Mouse (Mus musculus) CH12.LX (cell line): ENCODE data around the gene Tspan9. TPM values are rescaled to one million over a fixed set of nuclear protein-coding genes. Genes with fewer than 3 reads are reported as not detected.

Experiments
- DNase-seq: peaks from one replicate; pipeline ENCODE4 v3.0.0-alpha.2; 2013; ENCODE audit errors: extremely low read depth
- H3K27ac ChIP-seq: 2 replicates; pipeline ENCODE4 v1.5.1; 2012; ENCODE audit warnings: low read depth, mild to moderate bottlenecking, control low read depth, moderate library complexity; ENCODE audit not compliant: insufficient read depth
- H3K27me3 ChIP-seq: replicated peaks from 2 replicates; pipeline ENCODE3; 2012; ENCODE audit warnings: inconsistent platforms
- H3K36me3 ChIP-seq, 2 experiments: replicated peaks in 1 of 2; 2 replicates each; pipeline versions ENCODE3 to v1.6.1; 2012; ENCODE audit warnings: inconsistent platforms in 1 of 2, low read length in 1 of 2, mild to moderate bottlenecking in 1 of 2, mixed read lengths in 1 of 2, moderate library complexity in 1 of 2; ENCODE audit not compliant: control insufficient read depth in 1 of 2, insufficient read depth in 1 of 2
- H3K4me1 ChIP-seq, 2 experiments: 2 replicates each; pipeline ENCODE4 v1.6.1; 2012; ENCODE audit warnings: inconsistent platforms in 1 of 2, moderate library complexity in 1 of 2; ENCODE audit not compliant: insufficient read depth in 2 of 2, control insufficient read depth in 1 of 2
- H3K4me2 ChIP-seq: 2 replicates; pipeline ENCODE4 v1.6.1; 2012; ENCODE audit warnings: low read depth, mild to moderate bottlenecking, control low read depth; ENCODE audit not compliant: poor library complexity, insufficient read depth, severe bottlenecking
- H3K4me3 ChIP-seq, 3 experiments: fragments of 150-350 bp in 1 of 3; sonication (generic) in 1 of 3; replicated peaks in 1 of 3; 2 replicates each; pipeline versions ENCODE3 to v1.5.1; 2011 to 2012; ENCODE audit warnings: low read depth in 2 of 3, low read length in 2 of 3, mild to moderate bottlenecking in 2 of 3, moderate library complexity in 2 of 3, control low read depth in 1 of 3, improper control_type of control experiment in 1 of 3, inconsistent platforms in 1 of 3, mixed read lengths in 1 of 3; ENCODE audit not compliant: poor library complexity in 1 of 3
- H3K79me2 ChIP-seq: replicated peaks from 2 replicates; pipeline ENCODE4 v1.6.1; 2012; ENCODE audit warnings: mild to moderate bottlenecking, moderate library complexity; ENCODE audit not compliant: control insufficient read depth, poor library complexity, insufficient read depth, severe bottlenecking; ENCODE audit errors: extremely low read depth
- H3K9ac ChIP-seq: 2 replicates; pipeline ENCODE4 v1.6.1; 2012; ENCODE audit warnings: low read depth, mild to moderate bottlenecking, control low read depth, moderate library complexity; ENCODE audit not compliant: insufficient read depth
- H3K9me3 ChIP-seq: replicated peaks from 2 replicates; pipeline ENCODE3; 2012; ENCODE audit warnings: low read length, inconsistent platforms, mixed read lengths
- CHD1 ChIP-seq: IDR thresholded peaks from 2 replicates; pipeline ENCODE4 v1.6.1; 2012; ENCODE audit warnings: low read depth, low read length, improper control_type of control experiment, inconsistent platforms
- CTCF ChIP-seq, 2 experiments: IDR thresholded peaks in 1 of 2; conservative IDR thresholded peaks in 1 of 2; 2 replicates each; pipeline ENCODE4 v1.5.1; 2011 to 2012; ENCODE audit warnings: low read depth in 2 of 2, low read length in 2 of 2, improper control_type of control experiment in 1 of 2, inconsistent platforms in 1 of 2, mild to moderate bottlenecking in 1 of 2, moderate library complexity in 1 of 2
- EP300 ChIP-seq: IDR thresholded peaks from 2 replicates; pipeline ENCODE4 v1.6.1; 2011; ENCODE audit warnings: low read length, improper control_type of control experiment
- ETS1 ChIP-seq: conservative IDR thresholded peaks from 2 replicates; pipeline ENCODE4 v1.6.1; 2012; ENCODE audit warnings: low read depth, mild to moderate bottlenecking, inconsistent platforms, low read length, improper control_type of control experiment, moderate library complexity
- GABPA ChIP-seq: IDR thresholded peaks from 2 replicates; pipeline ENCODE4 v1.6.1; 2012; ENCODE audit warnings: low read depth, low read length, improper control_type of control experiment, inconsistent platforms; ENCODE audit not compliant: insufficient replicate concordance
- IRF4 ChIP-seq: IDR thresholded peaks from 2 replicates; pipeline ENCODE4 v1.6.1; 2014; ENCODE audit warnings: low read depth, mild to moderate bottlenecking, inconsistent platforms, low read length, improper control_type of control experiment
- KAT2A ChIP-seq: IDR thresholded peaks from 2 replicates; pipeline ENCODE4 v1.6.1; 2012; ENCODE audit warnings: low read length, improper control_type of control experiment, inconsistent platforms; ENCODE audit not compliant: insufficient replicate concordance
- MAX ChIP-seq: IDR thresholded peaks from 2 replicates; pipeline ENCODE4 v1.6.1; 2011; ENCODE audit warnings: low read length, improper control_type of control experiment
- MEF2A ChIP-seq: IDR thresholded peaks from 2 replicates; pipeline ENCODE4 v1.6.1; 2014; ENCODE audit warnings: low read depth, mild to moderate bottlenecking, inconsistent platforms, low read length, improper control_type of control experiment, borderline replicate concordance
- MXI1 ChIP-seq: IDR thresholded peaks from 2 replicates; pipeline ENCODE4 v1.6.1; 2011; ENCODE audit warnings: mild to moderate bottlenecking, low read depth, low read length, improper control_type of control experiment
- MYC ChIP-seq: IDR thresholded peaks from 2 replicates; pipeline ENCODE4 v1.6.1; 2011; ENCODE audit warnings: low read depth, mild to moderate bottlenecking, improper control_type of control experiment, low read length
- NELFE ChIP-seq: IDR thresholded peaks from 2 replicates; pipeline ENCODE4 v1.6.1; 2011; ENCODE audit warnings: low read depth, low read length, improper control_type of control experiment
- NRF1 ChIP-seq: IDR thresholded peaks from 2 replicates; pipeline ENCODE4 v1.6.1; 2014; ENCODE audit warnings: low read depth, mild to moderate bottlenecking, inconsistent platforms, low read length, improper control_type of control experiment, moderate library complexity
- PAX5 ChIP-seq: IDR thresholded peaks from 2 replicates; pipeline ENCODE4 v1.6.1; 2012; ENCODE audit warnings: low read length, inconsistent platforms, mixed read lengths
- POLR2AphosphoS2 ChIP-seq: IDR thresholded peaks from 2 replicates; pipeline ENCODE4 v1.6.1; 2011; ENCODE audit warnings: low read depth, low read length, improper control_type of control experiment
- RAD21 ChIP-seq: IDR thresholded peaks from 2 replicates; pipeline ENCODE4 v1.6.1; 2011; ENCODE audit warnings: low read depth, mild to moderate bottlenecking, low read length, improper control_type of control experiment, moderate library complexity
- SIN3A ChIP-seq: IDR thresholded peaks from 2 replicates; pipeline ENCODE4 v1.6.1; 2012; ENCODE audit warnings: low read length, improper control_type of control experiment, inconsistent platforms
- SMC3 ChIP-seq: IDR thresholded peaks from 2 replicates; pipeline ENCODE4 v1.6.1; 2011; ENCODE audit warnings: low read depth, low read length, improper control_type of control experiment
- UBTF ChIP-seq: IDR thresholded peaks from 2 replicates; pipeline ENCODE4 v1.6.1; 2012; ENCODE audit warnings: low read depth, mild to moderate bottlenecking, inconsistent platforms, low read length, improper control_type of control experiment, moderate library complexity
- USF1 ChIP-seq: IDR thresholded peaks from 2 replicates; pipeline ENCODE4 v1.6.1; 2014; ENCODE audit warnings: low read depth, mild to moderate bottlenecking, inconsistent platforms, low read length, improper control_type of control experiment
- ZC3H11A ChIP-seq: IDR thresholded peaks from 2 replicates; pipeline ENCODE4 v1.6.1; 2012; ENCODE audit warnings: low read depth, mild to moderate bottlenecking, inconsistent platforms, low read length, improper control_type of control experiment
- ZKSCAN1 ChIP-seq: IDR thresholded peaks from 2 replicates; pipeline ENCODE4 v1.6.1; 2012; ENCODE audit warnings: low read depth, inconsistent platforms, low read length, improper control_type of control experiment, borderline replicate concordance
- ZNF384 ChIP-seq: IDR thresholded peaks from 2 replicates; pipeline ENCODE4 v1.6.1; 2012; ENCODE audit warnings: low read depth, low read length, improper control_type of control experiment, inconsistent platforms
- dilution Hi-C: fragments of 300-500 bp; cut with MboI; formaldehyde crosslinking; loops from 2 replicates; pipeline ENCODE4 v1.14.3; 2020; ENCODE audit warnings: low sequenced_read_pairs; ENCODE audit not compliant: extremely low pct_unique_long_range_greater_than_20kb, extremely low pct_ligation_motif_present
- in situ Hi-C: fragments of 300-500 bp; cut with MboI; formaldehyde crosslinking; loops from 3 replicates; pipeline ENCODE4 v1.14.3; 2019; ENCODE audit warnings: low sequenced_read_pairs, low pct_ligation_motif_present, low pct_unique_long_range_greater_than_20kb, mixed read lengths
- polyA plus RNA-seq: library from polyadenylated mRNA; unstranded; fragments of >175 nt; gene quantifications from 2 replicates; pipeline ENCODE4 v1.2.1, GENCODE M21; 2012; ENCODE audit warnings: low read depth; ENCODE audit not compliant: insufficient read length
- total RNA-seq, 2 experiments: library from RNA; depleted of rRNA; stranded (reverse); fragments of 300-350 nt in 1 of 2; fragments of >200 nt in 1 of 2; gene quantifications; 2 replicates each; pipeline ENCODE4 v1.2.3; 2012 to 2014

Gene Tspan9
- total and polyA plus RNA-seq, 3 experiments: 0.40 to 0.98 (median 0.71) TPM

GRCm38 (mm10) chr6:128062784-128063183, 80.6 kb downstream of the Tspan9 start:
- no peak overlapping the region for H3K4me3 ChIP-seq
- no peak for TF ChIP-seq ETS1
- TF ChIP-seq ZKSCAN1: no peak
- TF ChIP-seq UBTF: no peak
- no peak for TF ChIP-seq MYC
- no peak for TF ChIP-seq MXI1
- TF ChIP-seq ZNF384: no peak
- no peak for TF ChIP-seq SMC3
- TF ChIP-seq EP300: no peak
- no peak for TF ChIP-seq MEF2A
- TF ChIP-seq POLR2AphosphoS2: no peak
- H3K9ac ChIP-seq: no peak overlapping the region
- H3K36me3 ChIP-seq: no peaks in the 10 kb centered on the region
- no peaks in the 10 kb centered on the region for H3K9me3 ChIP-seq
- peaks cover 97% of the 10 kb centered on the region for H3K27me3 ChIP-seq
- in situ Hi-C loops: no loop called here
- dilution Hi-C loops: no loop called here
- no peaks in the 10 kb centered on the region; a peak in 1 of 4 replicates for H3K4me1 ChIP-seq
- no peak for DNase-seq
- H3K79me2 ChIP-seq: no peaks in the 10 kb centered on the region
- no peak overlapping the region for H3K4me2 ChIP-seq
- H3K27ac ChIP-seq: no peak overlapping the region

DNA sequence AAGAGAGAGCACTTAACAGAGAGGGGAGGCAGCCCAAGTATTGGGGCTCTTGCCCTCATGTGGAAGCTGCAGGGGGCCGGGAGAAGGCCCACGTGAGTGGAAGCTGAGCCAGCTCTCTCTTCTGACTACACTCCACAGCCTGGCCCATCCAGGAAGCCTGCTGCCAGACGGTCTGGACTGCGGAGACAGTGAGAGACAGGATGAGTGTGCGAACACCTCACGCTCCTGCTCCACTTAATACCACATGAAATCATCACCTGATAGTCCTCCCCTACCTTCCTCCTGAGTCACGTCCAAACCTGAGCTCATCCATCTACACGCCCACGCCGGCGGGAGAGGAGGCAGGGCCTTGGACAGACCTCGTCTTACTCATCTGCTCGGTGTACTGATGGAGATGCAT, 81.2 kb downstream of the Tspan9 start:
- no peaks in the 10 kb centered on the region for H3K36me3 ChIP-seq
- H3K79me2 ChIP-seq: no peaks in the 10 kb centered on the region
- DNase-seq: no peak
- H3K27ac ChIP-seq: no peak overlapping the region
- in situ Hi-C loops: no loop called here
- no peaks in the 10 kb centered on the region; a peak in 1 of 4 replicates for H3K4me1 ChIP-seq
- TF ChIP-seq GABPA: no peak
- TF ChIP-seq MYC: no peak
- TF ChIP-seq CTCF (conservative IDR thresholded peaks at IDR 0.05 in 1 of 2, IDR thresholded peaks at IDR 0.05 in 1 of 2; ENCODE audit: low read depth in 2 of 2, low read length in 2 of 2): no peak
- no peak for TF ChIP-seq MXI1
- no peak for TF ChIP-seq KAT2A
- TF ChIP-seq ETS1: no peak
- no peak for TF ChIP-seq CHD1
- TF ChIP-seq ZC3H11A: no peak
- TF ChIP-seq MAX: no peak
- no peak for TF ChIP-seq RAD21
- TF ChIP-seq NRF1: no peak
- TF ChIP-seq IRF4: no peak
- TF ChIP-seq ZNF384: no peak
- no peak for TF ChIP-seq POLR2AphosphoS2
- TF ChIP-seq NELFE: no peak
- no peak for TF ChIP-seq USF1
- no peak for TF ChIP-seq SMC3
- TF ChIP-seq PAX5: no peak
- no peak for TF ChIP-seq SIN3A
- H3K4me3 ChIP-seq: no peak overlapping the region
- dilution Hi-C loops: no loop called here
- H3K9ac ChIP-seq: no peak overlapping the region
- H3K9me3 ChIP-seq: no peaks in the 10 kb centered on the region
- H3K4me2 ChIP-seq: no peak overlapping the region
- peaks cover 96% of the 10 kb centered on the region for H3K27me3 ChIP-seq
